Mouse (Mus musculus): ENCODE measurements around the gene Gm12117. TPM values are rescaled to one million over a fixed set of nuclear protein-coding genes. Genes with fewer than 3 reads are reported as not detected.

The Gm12117 gene
- not detected in 2 replicates for polyA plus RNA-seq (2012; rRNA removed)

DNA sequence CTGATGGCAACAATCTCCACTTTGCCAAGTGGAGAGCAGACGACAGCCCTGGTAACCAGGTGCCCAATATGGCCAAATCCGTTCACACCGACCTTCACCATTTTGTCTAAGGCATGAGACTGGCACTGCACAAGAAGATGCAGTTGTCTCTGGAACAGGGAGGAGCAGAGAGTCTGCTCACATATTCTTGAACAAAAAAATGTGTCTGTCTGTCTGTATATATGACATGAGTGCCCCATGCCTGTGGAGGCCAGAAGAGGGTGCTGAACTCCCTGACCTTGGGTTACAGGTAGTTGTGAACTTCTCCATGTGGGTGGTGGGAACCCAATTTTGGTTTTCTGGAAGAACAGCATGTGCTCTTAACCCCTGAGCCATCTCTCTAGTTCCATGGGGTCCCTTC is at the start of gene Gm12117:
TSS of gene Gm12117 (minus strand) at position 101 of the 400 bp plus-strand sequence.
- no peaks in the 10 kb centered on the region for H3K36me3 ChIP-seq (ENCODE audit: control insufficient read depth, insufficient read depth, low read length)
- 96% methylated on average over 3 of the region's 3 CpGs for WGBS
- no peak within 1 kb of the TSS for H3K27ac ChIP-seq (ENCODE audit: control insufficient read depth, insufficient read depth, low read length)
- TF ChIP-seq CTCF (IDR thresholded peaks at IDR 0.05; ENCODE audit: borderline replicate concordance, control insufficient read depth, extremely low read depth, insufficient read depth, low read length, poor library complexity) = no peak
- TF ChIP-seq POLR2A (IDR thresholded peaks at IDR 0.05; ENCODE audit: control insufficient read depth, extremely low read depth, insufficient read depth, low read length, poor library complexity) = no peak
- DNase-seq = no peak
- no peaks in the 10 kb centered on the region for H3K4me1 ChIP-seq (replicated peaks; ENCODE audit: control insufficient read depth, insufficient read depth, low read length)
- no peaks in the 10 kb centered on the region for H3K27me3 ChIP-seq (ENCODE audit: control insufficient read depth, insufficient read depth, low read length)
- H3K4me3 ChIP-seq (ENCODE audit: control insufficient read depth, insufficient read depth, low read length) = no peak within 1 kb of the TSS

DNA sequence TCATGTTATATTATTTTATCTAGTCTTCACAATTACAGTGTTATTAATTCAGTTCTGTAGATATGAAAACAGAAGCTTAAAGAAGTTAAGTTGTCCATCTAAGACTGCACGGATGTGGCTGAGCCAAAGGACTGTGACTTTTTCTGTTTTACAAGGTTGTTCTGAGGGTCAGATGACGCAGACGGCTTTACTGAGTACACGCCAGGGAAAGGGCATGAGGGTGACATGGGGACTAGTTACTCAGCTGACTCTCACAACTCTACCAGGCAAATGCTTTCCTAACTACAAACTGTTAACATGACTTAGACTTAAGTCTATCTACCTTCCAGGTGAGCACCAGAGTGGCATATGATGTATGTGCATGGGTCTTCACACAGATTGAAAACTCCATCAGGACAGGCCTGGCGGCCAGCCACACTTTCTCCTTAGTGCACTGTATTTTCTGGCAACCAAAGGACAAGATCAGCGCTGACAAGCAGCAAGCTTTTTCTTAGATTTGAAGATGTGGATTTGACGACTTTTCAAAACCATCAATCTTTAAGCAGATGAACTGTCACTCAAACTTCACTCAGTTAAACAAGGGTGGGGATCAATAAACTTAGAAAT is 42.6 kb upstream of the Gm12117 start:
- no peaks in the 10 kb centered on the region for H3K36me3 ChIP-seq (ENCODE audit: control insufficient read depth, insufficient read depth, low read length)
- H3K4me3 ChIP-seq (ENCODE audit: control insufficient read depth, insufficient read depth, low read length) = no peak overlapping the region
- DNase-seq = no peak
- TF ChIP-seq CTCF (IDR thresholded peaks at IDR 0.05; ENCODE audit: borderline replicate concordance, control insufficient read depth, extremely low read depth, insufficient read depth, low read length, poor library complexity) (no peak), POLR2A (IDR thresholded peaks at IDR 0.05; ENCODE audit: control insufficient read depth, extremely low read depth, insufficient read depth, low read length, poor library complexity) (no peak)
- H3K4me1 ChIP-seq (replicated peaks; ENCODE audit: control insufficient read depth, insufficient read depth, low read length) = no peaks in the 10 kb centered on the region
- no peak overlapping the region for H3K27ac ChIP-seq (ENCODE audit: control insufficient read depth, insufficient read depth, low read length)
- no peaks in the 10 kb centered on the region for H3K27me3 ChIP-seq (ENCODE audit: control insufficient read depth, insufficient read depth, low read length)
- 98% methylated on average over 7 of the region's 7 CpGs for WGBS

DNA sequence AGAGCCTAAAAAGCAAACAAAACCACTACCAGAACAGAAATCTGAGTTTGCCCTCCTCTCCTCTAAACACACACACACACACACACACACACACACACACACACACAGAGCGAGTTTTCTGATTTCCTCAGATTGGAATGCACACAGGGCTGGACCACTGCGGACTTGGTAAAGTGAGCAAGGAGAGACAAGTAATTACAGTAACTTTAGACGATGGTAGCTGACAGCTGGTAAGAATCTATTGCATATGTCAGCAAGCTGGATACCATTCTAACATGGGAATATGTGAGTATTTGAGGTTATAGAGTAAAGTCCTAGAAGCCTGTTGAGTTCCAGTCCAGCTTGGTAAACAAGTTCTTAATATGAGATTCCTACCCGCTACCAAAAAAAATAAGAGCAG is 33.0 kb upstream of the Gm12117 start:
- H3K4me3 ChIP-seq (ENCODE audit: control insufficient read depth, insufficient read depth, low read length) = no peak overlapping the region
- no peaks in the 10 kb centered on the region for H3K4me1 ChIP-seq (replicated peaks; ENCODE audit: control insufficient read depth, insufficient read depth, low read length)
- 94% methylated on average over 4 of the region's 4 CpGs for WGBS
- no peaks in the 10 kb centered on the region for H3K27me3 ChIP-seq (ENCODE audit: control insufficient read depth, insufficient read depth, low read length)
- H3K27ac ChIP-seq (ENCODE audit: control insufficient read depth, insufficient read depth, low read length) = no peak overlapping the region
- no peaks in the 10 kb centered on the region for H3K36me3 ChIP-seq (ENCODE audit: control insufficient read depth, insufficient read depth, low read length)
- TF ChIP-seq CTCF (IDR thresholded peaks at IDR 0.05; ENCODE audit: borderline replicate concordance, control insufficient read depth, extremely low read depth, insufficient read depth, low read length, poor library complexity) = no peak
- no peak for TF ChIP-seq POLR2A (IDR thresholded peaks at IDR 0.05; ENCODE audit: control insufficient read depth, extremely low read depth, insufficient read depth, low read length, poor library complexity)
- no peak for DNase-seq

DNA sequence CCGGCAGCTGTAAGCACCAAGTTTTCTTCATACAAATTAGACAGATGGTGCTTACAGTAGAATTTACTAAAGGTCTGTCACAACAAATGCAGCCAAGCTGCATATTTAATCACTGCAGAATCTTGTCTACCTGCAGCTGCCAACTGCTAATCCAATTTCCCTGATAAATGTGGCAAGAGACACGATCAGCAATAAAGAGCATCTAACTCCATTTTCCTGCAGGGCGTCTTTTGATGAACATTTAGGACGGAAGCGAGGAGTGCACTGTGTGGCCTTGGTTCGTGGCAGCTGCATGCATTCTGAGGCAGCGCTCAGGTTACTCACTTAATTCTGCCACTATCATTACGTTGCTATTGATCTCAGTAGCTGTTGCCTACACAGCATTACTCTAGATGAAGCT is 24.3 kb upstream of the Gm12117 start:
- WGBS = 90% methylated on average over 8 of the region's 8 CpGs
- Histone ChIP-seq H3K27me3 (ENCODE audit: control insufficient read depth, insufficient read depth, low read length) (no peaks in the 10 kb centered on the region), H3K4me1 (replicated peaks; ENCODE audit: control insufficient read depth, insufficient read depth, low read length) (no peaks in the 10 kb centered on the region), H3K27ac (ENCODE audit: control insufficient read depth, insufficient read depth, low read length) (no peak overlapping the region), H3K4me3 (ENCODE audit: control insufficient read depth, insufficient read depth, low read length) (no peak overlapping the region), H3K36me3 (ENCODE audit: control insufficient read depth, insufficient read depth, low read length) (no peaks in the 10 kb centered on the region)
- TF ChIP-seq POLR2A (IDR thresholded peaks at IDR 0.05; ENCODE audit: control insufficient read depth, extremely low read depth, insufficient read depth, low read length, poor library complexity) = no peak
- TF ChIP-seq CTCF (IDR thresholded peaks at IDR 0.05; ENCODE audit: borderline replicate concordance, control insufficient read depth, extremely low read depth, insufficient read depth, low read length, poor library complexity) = no peak
- DNase-seq = no peak

DNA sequence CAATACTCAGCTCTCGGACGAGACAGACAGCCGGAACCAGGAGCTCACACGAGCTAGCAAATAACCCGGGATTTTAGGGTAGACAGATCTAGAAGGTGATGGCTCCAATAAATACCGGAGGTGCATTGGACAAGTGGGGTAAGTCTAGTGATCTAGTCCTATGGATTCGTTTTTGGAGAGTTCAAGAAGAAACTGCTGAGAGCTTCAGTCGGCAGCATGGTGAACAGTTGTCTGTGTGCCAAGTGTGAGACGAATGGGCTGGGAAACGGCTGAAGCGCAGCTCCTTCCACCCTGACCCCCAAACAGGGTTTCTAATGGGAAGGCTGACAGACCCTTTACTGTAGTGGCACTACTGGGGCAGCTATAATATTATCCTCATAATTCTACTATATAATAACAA is 22.8 kb upstream of the Gm12117 start:
- Histone ChIP-seq H3K4me1 (replicated peaks; ENCODE audit: control insufficient read depth, insufficient read depth, low read length) (no peaks in the 10 kb centered on the region), H3K36me3 (ENCODE audit: control insufficient read depth, insufficient read depth, low read length) (no peaks in the 10 kb centered on the region), H3K4me3 (ENCODE audit: control insufficient read depth, insufficient read depth, low read length) (no peak overlapping the region), H3K27me3 (ENCODE audit: control insufficient read depth, insufficient read depth, low read length) (no peaks in the 10 kb centered on the region), H3K27ac (ENCODE audit: control insufficient read depth, insufficient read depth, low read length) (no peak overlapping the region)
- 89% methylated on average over 11 of the region's 11 CpGs for WGBS
- TF ChIP-seq CTCF (IDR thresholded peaks at IDR 0.05; ENCODE audit: borderline replicate concordance, control insufficient read depth, extremely low read depth, insufficient read depth, low read length, poor library complexity) (no peak), POLR2A (IDR thresholded peaks at IDR 0.05; ENCODE audit: control insufficient read depth, extremely low read depth, insufficient read depth, low read length, poor library complexity) (no peak)
- DNase-seq = no peak

DNA sequence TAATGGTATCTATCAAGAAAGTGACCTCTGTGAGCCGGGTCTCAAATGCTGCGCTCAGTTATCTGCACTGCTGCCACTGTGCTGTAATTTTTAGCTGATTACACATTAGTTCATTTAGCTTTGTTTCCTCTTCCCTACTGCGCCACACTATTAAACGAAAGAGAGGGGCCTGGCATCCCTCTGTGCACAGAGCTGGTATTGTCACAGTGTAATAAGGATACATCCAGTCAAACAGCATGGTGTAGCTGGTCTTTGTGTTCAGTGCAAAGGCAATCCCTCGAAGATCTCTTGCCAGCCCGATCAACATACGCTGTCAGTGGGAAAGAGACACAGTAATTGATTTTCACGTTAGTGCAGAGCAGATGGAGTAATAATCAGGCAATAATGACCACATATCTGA is 20.6 kb upstream of the Gm12117 start:
- Histone ChIP-seq H3K36me3 (ENCODE audit: control insufficient read depth, insufficient read depth, low read length) (no peaks in the 10 kb centered on the region), H3K27ac (ENCODE audit: control insufficient read depth, insufficient read depth, low read length) (no peak overlapping the region), H3K4me1 (replicated peaks; ENCODE audit: control insufficient read depth, insufficient read depth, low read length) (no peaks in the 10 kb centered on the region), H3K4me3 (ENCODE audit: control insufficient read depth, insufficient read depth, low read length) (no peak overlapping the region), H3K27me3 (ENCODE audit: control insufficient read depth, insufficient read depth, low read length) (no peaks in the 10 kb centered on the region)
- WGBS = 96% methylated on average over 8 of the region's 8 CpGs
- TF ChIP-seq CTCF (IDR thresholded peaks at IDR 0.05; ENCODE audit: borderline replicate concordance, control insufficient read depth, extremely low read depth, insufficient read depth, low read length, poor library complexity) = no peak
- DNase-seq = no peak

DNA sequence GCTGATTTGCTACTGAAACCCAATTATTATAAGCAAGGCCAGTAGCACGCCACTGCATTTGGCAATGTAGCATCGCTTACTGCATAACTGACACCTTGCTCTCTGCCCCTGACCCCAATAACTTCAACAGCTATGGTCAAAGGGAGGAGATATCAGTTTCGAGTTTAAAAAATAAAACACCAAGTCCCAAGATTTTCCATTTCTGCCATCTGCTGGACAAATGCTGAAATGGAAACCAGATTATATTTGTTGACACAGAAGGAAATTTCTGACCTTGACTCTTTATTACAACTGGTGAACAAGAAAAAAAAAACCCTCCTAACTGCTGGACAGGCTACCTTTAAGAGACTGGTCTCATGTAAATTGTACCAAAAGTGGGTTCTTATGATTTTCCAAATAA is 18.9 kb upstream of the Gm12117 start:
- no peak for DNase-seq
- Histone ChIP-seq H3K36me3 (ENCODE audit: control insufficient read depth, insufficient read depth, low read length) (no peaks in the 10 kb centered on the region), H3K27me3 (ENCODE audit: control insufficient read depth, insufficient read depth, low read length) (no peaks in the 10 kb centered on the region), H3K4me3 (ENCODE audit: control insufficient read depth, insufficient read depth, low read length) (no peak overlapping the region), H3K27ac (ENCODE audit: control insufficient read depth, insufficient read depth, low read length) (no peak overlapping the region), H3K4me1 (replicated peaks; ENCODE audit: control insufficient read depth, insufficient read depth, low read length) (no peaks in the 10 kb centered on the region)
- TF ChIP-seq CTCF (IDR thresholded peaks at IDR 0.05; ENCODE audit: borderline replicate concordance, control insufficient read depth, extremely low read depth, insufficient read depth, low read length, poor library complexity) (no peak), POLR2A (IDR thresholded peaks at IDR 0.05; ENCODE audit: control insufficient read depth, extremely low read depth, insufficient read depth, low read length, poor library complexity) (no peak)
- WGBS = 60% methylated on average over 3 of the region's 3 CpGs
